Mouse (Mus musculus) midbrain, embryonic 14.5 days (tissue): ENCODE measurements at regions not wholly inside any gene's neighbourhood (a gene's known extent, or its start where the extent isn't known, plus 50 kb on each side); places are given as distances from the start of the nearest gene placed in this dataset.

Experiments used
- ATAC-seq: fragments of 200-750 bp; cut with Nextera tagmentation; 2 replicates; pipeline ENCODE4 v1.8.0; 2017; ENCODE audit warnings: moderate number of reproducible peaks, moderate library complexity; ENCODE audit not compliant: low FRiP score, low TSS enrichment
- DNase-seq: peaks from one replicate; pipeline ENCODE4 v3.0.0-alpha.2; 2015
- H3K27ac ChIP-seq: fragments of 300-500 bp; sonication (generic); replicated peaks from 2 replicates; pipeline ENCODE4 v1.5.1; 2014; ENCODE audit warnings: mild to moderate bottlenecking, low read depth, low read length, moderate library complexity
- H3K27me3 ChIP-seq: fragments of 300-500 bp; sonication (generic); 2 replicates; pipeline ENCODE4 v1.6.1; 2014; ENCODE audit warnings: low read length, control low read depth, mixed read lengths; ENCODE audit not compliant: control insufficient read depth, insufficient read depth
- H3K36me3 ChIP-seq: fragments of 300-500 bp; sonication (generic); 2 replicates; pipeline ENCODE4 v1.6.1; 2014; ENCODE audit warnings: low read length, control low read depth; ENCODE audit not compliant: control insufficient read depth, insufficient read depth
- H3K4me1 ChIP-seq: fragments of 300-500 bp; sonication (generic); 2 replicates; pipeline ENCODE4 v1.6.1; 2014; ENCODE audit warnings: mild to moderate bottlenecking, antibody characterized with exemption, low read length, control low read depth; ENCODE audit not compliant: control insufficient read depth, insufficient read depth
- H3K4me2 ChIP-seq: fragments of 300-500 bp; sonication (generic); 2 replicates; pipeline ENCODE4 v1.6.1; 2014; ENCODE audit warnings: mild to moderate bottlenecking, low read length, moderate library complexity
- H3K4me3 ChIP-seq: fragments of 300-500 bp; sonication (generic); replicated peaks from 2 replicates; pipeline ENCODE4 v1.5.1; 2014; ENCODE audit warnings: low read depth, low read length
- H3K9ac ChIP-seq: fragments of 300-500 bp; sonication (generic); replicated peaks from 2 replicates; pipeline ENCODE4 v1.6.1; 2014; ENCODE audit warnings: mild to moderate bottlenecking, low read length, moderate library complexity
- H3K9me3 ChIP-seq: fragments of 300-500 bp; sonication (generic); 2 replicates; pipeline ENCODE4 v1.6.1; 2016; ENCODE audit warnings: low read length, control low read depth, mixed read lengths; ENCODE audit not compliant: control insufficient read depth
- WGBS: fragments of 180-500 bp; shearing (Covaris S2); extraction: QIAGEN DNeasy Blood & Tissue Kit; methylation state at CpG from one replicate; pipeline ENCODE4 v1.1.7; 2014; 5-methylcytosine and 5-hydroxymethylcytosine counted together

GRCm38 (mm10) chr2:115399987-115400550 lies 181.4 kb upstream of the BC052040 start:
- no peaks in the 10 kb centered on the region for H3K27me3 ChIP-seq
- no peak for DNase-seq
- 95% methylated on average over 10 of the region's 10 CpGs for WGBS
- ATAC-seq: no peak
- no peaks in the 10 kb centered on the region for H3K4me1 ChIP-seq
- H3K36me3 ChIP-seq: no peaks in the 10 kb centered on the region
- H3K9me3 ChIP-seq: no peaks in the 10 kb centered on the region
- H3K4me3 ChIP-seq: no peak overlapping the region
- no peak overlapping the region for H3K27ac ChIP-seq
- H3K4me2 ChIP-seq: no peak overlapping the region
- no peak overlapping the region for H3K9ac ChIP-seq

- no peak overlapping the region for H3K4me2 ChIP-seq
- DNase-seq (no peak), ATAC-seq (no peak)
- no peak overlapping the region for H3K27ac ChIP-seq
- H3K9me3 ChIP-seq: no peaks in the 10 kb centered on the region
- 86% methylated on average over 2 of the region's 2 CpGs for WGBS
- H3K4me3 ChIP-seq: no peak overlapping the region
- H3K36me3 ChIP-seq: no peaks in the 10 kb centered on the region
- no peak overlapping the region for H3K9ac ChIP-seq
- H3K4me1 ChIP-seq: no peaks in the 10 kb centered on the region
- no peaks in the 10 kb centered on the region for H3K27me3 ChIP-seq
Measured at GRCm38 (mm10) chr2:115402246-115402645, 179.3 kb upstream of the BC052040 start.

- no peak for DNase-seq
- Histone ChIP-seq H3K27me3 (no peaks in the 10 kb centered on the region), H3K4me2 (no peak overlapping the region), H3K4me3 (no peak overlapping the region), H3K9me3 (no peaks in the 10 kb centered on the region), H3K4me1 (no peaks in the 10 kb centered on the region), H3K9ac (no peak overlapping the region), H3K36me3 (no peaks in the 10 kb centered on the region), H3K27ac (no peak overlapping the region)
- no peak for ATAC-seq
- 63% methylated on average over 2 of the region's 2 CpGs for WGBS
Measured at GRCm38 (mm10) chr2:115432476-115432875, 149.0 kb upstream of the BC052040 start.

- Histone ChIP-seq H3K4me2 (no peak overlapping the region), H3K4me1 (no peaks in the 10 kb centered on the region), H3K9me3 (no peaks in the 10 kb centered on the region), H3K36me3 (no peaks in the 10 kb centered on the region), H3K27ac (no peak overlapping the region), H3K9ac (no peak overlapping the region), H3K27me3 (no peaks in the 10 kb centered on the region), H3K4me3 (no peak overlapping the region)
- DNase-seq: no peak
- no peak for ATAC-seq
- WGBS: 0% methylated on average over 1 of the region's 1 CpGs
Measured at GRCm38 (mm10) chr2:115441100-115441499, 140.4 kb upstream of the BC052040 start.

GRCm38 (mm10) chr2:115449783-115450483 lies 131.6 kb upstream of the BC052040 start:
- Histone ChIP-seq H3K4me3 (no peak overlapping the region), H3K27ac (no peak overlapping the region), H3K36me3 (no peaks in the 10 kb centered on the region), H3K4me1 (no peaks in the 10 kb centered on the region), H3K27me3 (no peaks in the 10 kb centered on the region), H3K9me3 (no peaks in the 10 kb centered on the region), H3K9ac (no peak overlapping the region), H3K4me2 (no peak overlapping the region)
- WGBS: 94% methylated on average over 6 of the region's 6 CpGs
- DNase-seq (no peak), ATAC-seq (no peak)

GRCm38 (mm10) chr2:115455593-115455992 lies 125.9 kb upstream of the BC052040 start:
- Histone ChIP-seq H3K9me3 (no peaks in the 10 kb centered on the region), H3K36me3 (no peaks in the 10 kb centered on the region), H3K27me3 (no peaks in the 10 kb centered on the region), H3K4me1 (0 out of 2 replicates have a peak, but pooled peaks cover 9% of the 10 kb centered on the region), H3K4me2 (no peak overlapping the region), H3K4me3 (no peak overlapping the region), H3K27ac (0 out of 2 replicates have a peak overlapping the region, but pooled peaks have one; percentile 26), H3K9ac (no peak overlapping the region)
- ATAC-seq: no peak
- DNase-seq: peak; percentile 23
- WGBS: 43% methylated on average over 6 of the region's 6 CpGs

GRCm38 (mm10) chr2:115456372-115457022 lies 125.0 kb upstream of the BC052040 start:
- Histone ChIP-seq H3K27me3 (no peaks in the 10 kb centered on the region), H3K4me3 (no peak overlapping the region), H3K4me1 (0 out of 2 replicates have a peak, but pooled peaks cover 9% of the 10 kb centered on the region), H3K4me2 (no peak overlapping the region), H3K27ac (no peak overlapping the region), H3K36me3 (no peaks in the 10 kb centered on the region), H3K9ac (no peak overlapping the region), H3K9me3 (no peaks in the 10 kb centered on the region)
- peak; percentile 37 for DNase-seq
- ATAC-seq: no peak
- WGBS: 67% methylated on average over 5 of the region's 5 CpGs

GRCm38 (mm10) chr2:115460028-115460881 lies 121.3 kb upstream of the BC052040 start:
- H3K27me3 ChIP-seq: no peaks in the 10 kb centered on the region
- ATAC-seq: peak; percentile 31; the same call in 1 of the 2 replicates
- H3K36me3 ChIP-seq: no peaks in the 10 kb centered on the region
- no peak overlapping the region for H3K27ac ChIP-seq
- 0 out of 2 replicates have a peak, but pooled peaks cover 7% of the 10 kb centered on the region for H3K4me1 ChIP-seq
- no peaks in the 10 kb centered on the region for H3K9me3 ChIP-seq
- WGBS: 41% methylated on average over 5 of the region's 5 CpGs
- no peak overlapping the region for H3K4me2 ChIP-seq
- peak; percentile 14 for DNase-seq
- H3K9ac ChIP-seq: no peak overlapping the region
- no peak overlapping the region for H3K4me3 ChIP-seq
